Mouse (Mus musculus) limb, embryonic 11.5 days (tissue): Measurements from ENCODE around the gene Alg10b. TPM values are rescaled to one million over a fixed set of nuclear protein-coding genes. Genes with fewer than 3 reads are reported as not detected.
"Not testable (repeated sequence)": the region's sequence is repeated elsewhere in the genome, so short reads cannot be mapped to it uniquely, and the experiment has no call there.

ENCODE experiments used
- ATAC-seq: fragments of 200-750 bp; cut with Nextera tagmentation; 2 replicates; pipeline ENCODE4 v1.8.0; 2017; ENCODE audit warnings: low read depth; ENCODE audit not compliant: insufficient number of reproducible peaks, low FRiP score, low TSS enrichment
- DNase-seq: peaks from one replicate; pipeline ENCODE4 v3.0.0-alpha.2; 2015; ENCODE audit warnings: low spot score
- H3K27ac ChIP-seq: fragments of 300-500 bp; sonication (generic); replicated peaks from 2 replicates; pipeline ENCODE4 v1.5.1; 2014; ENCODE audit warnings: low read depth, mild to moderate bottlenecking, low read length
- H3K27me3 ChIP-seq: fragments of 300-500 bp; sonication (generic); 2 replicates; pipeline ENCODE4 v1.6.1; 2014; ENCODE audit warnings: mild to moderate bottlenecking, low read length, mixed read lengths; ENCODE audit not compliant: control insufficient read depth, insufficient read depth
- H3K36me3 ChIP-seq: fragments of 300-500 bp; sonication (generic); 2 replicates; pipeline ENCODE4 v1.6.1; 2014; ENCODE audit warnings: mild to moderate bottlenecking, low read length, moderate library complexity, mixed read lengths; ENCODE audit not compliant: control insufficient read depth, insufficient read depth
- H3K4me1 ChIP-seq: fragments of 300-500 bp; sonication (generic); 2 replicates; pipeline ENCODE4 v1.6.1; 2014; ENCODE audit warnings: low read length, mixed read lengths; ENCODE audit not compliant: control insufficient read depth, insufficient read depth
- H3K4me2 ChIP-seq: fragments of 300-500 bp; sonication (generic); 2 replicates; pipeline ENCODE4 v1.6.1; 2014; ENCODE audit warnings: low read depth, mild to moderate bottlenecking, moderate library complexity; ENCODE audit not compliant: severe bottlenecking
- H3K4me3 ChIP-seq: fragments of 300-500 bp; sonication (generic); 2 replicates; pipeline ENCODE4 v1.5.1; 2014; ENCODE audit warnings: low read depth, low read length
- H3K9ac ChIP-seq: fragments of 300-500 bp; sonication (generic); 2 replicates; pipeline ENCODE4 v1.6.1; 2014; ENCODE audit warnings: mild to moderate bottlenecking, low read length
- H3K9me3 ChIP-seq: fragments of 300-500 bp; sonication (generic); 2 replicates; pipeline ENCODE4 v1.6.1; 2016; ENCODE audit warnings: low read length; ENCODE audit not compliant: control insufficient read depth
- WGBS: fragments of 180-500 bp; shearing (Covaris S2); extraction: QIAGEN DNeasy Blood & Tissue Kit; methylation state at CpG from one replicate; pipeline ENCODE4 v1.1.7; 2014; 5-methylcytosine and 5-hydroxymethylcytosine counted together
- polyA plus RNA-seq: library from polyadenylated mRNA; unstranded; fragments of >200 nt; fragmentation: Nextera tagmentation; extraction: Ambion mirVana; gene quantifications from 2 replicates; pipeline ENCODE4 v1.2.1, GENCODE M21; 2014

Gene Alg10b
- 45.2 and 51.4 TPM in 2 replicates for polyA plus RNA-seq

DNA sequence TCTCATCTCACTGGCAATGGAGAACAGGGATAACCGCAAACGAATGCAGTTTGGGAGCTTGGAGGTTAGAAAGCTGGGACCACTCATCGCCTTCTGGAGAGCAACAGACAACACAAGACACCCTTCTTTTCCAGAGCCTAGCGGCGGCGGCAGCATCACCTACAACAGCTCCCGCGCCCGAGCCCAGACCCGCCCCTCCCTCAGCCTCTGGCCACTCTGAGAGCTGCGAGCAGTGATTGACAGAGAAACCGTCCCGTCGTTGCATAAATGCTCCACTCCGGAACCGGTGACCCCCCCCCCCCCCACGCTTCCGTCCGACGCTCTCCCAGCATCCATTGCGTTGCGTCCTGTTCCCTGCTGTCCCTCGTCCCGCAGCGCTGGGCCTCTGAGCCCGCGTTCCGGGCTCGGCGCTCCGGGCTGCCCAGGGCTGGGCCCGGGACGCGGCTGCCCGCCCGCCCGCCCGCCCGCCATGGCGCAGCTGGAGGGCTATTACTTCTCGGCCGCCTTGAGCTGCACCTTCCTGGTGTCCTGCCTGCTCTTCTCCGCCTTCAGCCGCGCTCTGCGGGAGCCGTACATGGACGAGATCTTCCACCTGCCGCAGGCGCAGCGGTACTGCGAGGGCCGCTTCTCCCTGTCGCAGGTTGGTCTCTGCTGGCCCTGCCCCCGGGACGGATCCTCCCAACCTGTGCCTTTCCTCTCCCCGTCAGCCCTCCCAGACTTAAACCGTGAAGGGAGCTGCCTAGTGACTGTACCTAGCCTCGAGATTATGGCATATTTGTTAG is at the start of gene Alg10b:
Gene Alg10b, plus strand, starts transcription at position 343 of the 782 bp plus-strand sequence.
- Histone ChIP-seq H3K36me3 (peaks cover 9% of the 10 kb centered on the region), H3K9me3 (no peaks in the 10 kb centered on the region), H3K27ac (peak within 1 kb of the TSS; percentile 42; the same call in 1 of the 2 replicates), H3K4me3 (peak within 1 kb of the TSS; percentile 80), H3K4me1 (no peaks in the 10 kb centered on the region), H3K4me2 (peak within 1 kb of the TSS; percentile 67), H3K9ac (peak within 1 kb of the TSS; percentile 95), H3K27me3 (no peaks in the 10 kb centered on the region)
- DNase-seq (peak; percentile 89), ATAC-seq (peak; percentile 100)
- under 1% methylated on average over 46 of the region's 59 CpGs for WGBS

GRCm38 (mm10) chr15:90183108-90183507 is 41.0 kb upstream of the Alg10b start:
- H3K4me3 ChIP-seq, H3K36me3 ChIP-seq, H3K4me1 ChIP-seq, H3K9ac ChIP-seq, H3K27ac ChIP-seq, H3K4me2 ChIP-seq, DNase-seq, H3K9me3 ChIP-seq, ATAC-seq, H3K27me3 ChIP-seq: not testable (repeated sequence)
- whole genome bisulfite sequencing: 78% methylated on average over 8 of the region's 8 CpGs

- no peaks in the 10 kb centered on the region for H3K36me3 ChIP-seq
- no peaks in the 10 kb centered on the region for H3K4me1 ChIP-seq
- 93% methylated on average over 6 of the region's 6 CpGs for WGBS
- H3K27me3 ChIP-seq: no peaks in the 10 kb centered on the region
- H3K4me3 ChIP-seq: no peak overlapping the region
- H3K9me3 ChIP-seq: no peaks in the 10 kb centered on the region
- H3K9ac ChIP-seq: no peak overlapping the region
- no peak for ATAC-seq
- no peak for DNase-seq
- H3K4me2 ChIP-seq: no peak overlapping the region
- H3K27ac ChIP-seq: no peak overlapping the region
Measured at GRCm38 (mm10) chr15:90183511-90183910, 40.6 kb upstream of the Alg10b start.

GRCm38 (mm10) chr15:90184743-90185142 is 39.4 kb upstream of the Alg10b start:
- Histone ChIP-seq H3K9ac (no peak overlapping the region), H3K4me2 (no peak overlapping the region), H3K36me3 (no peaks in the 10 kb centered on the region), H3K9me3 (no peaks in the 10 kb centered on the region), H3K27me3 (no peaks in the 10 kb centered on the region), H3K27ac (no peak overlapping the region), H3K4me3 (no peak overlapping the region), H3K4me1 (no peaks in the 10 kb centered on the region)
- WGBS: 93% methylated on average over 3 of the region's 3 CpGs
- no peak for ATAC-seq
- DNase-seq: no peak

GRCm38 (mm10) chr15:90189477-90189876 is 34.6 kb upstream of the Alg10b start:
- Histone ChIP-seq H3K9me3 (no peaks in the 10 kb centered on the region), H3K4me1 (no peaks in the 10 kb centered on the region), H3K4me2 (no peak overlapping the region), H3K27me3 (no peaks in the 10 kb centered on the region), H3K9ac (no peak overlapping the region), H3K27ac (no peak overlapping the region), H3K36me3 (no peaks in the 10 kb centered on the region), H3K4me3 (no peak overlapping the region)
- DNase-seq: no peak
- WGBS: 88% methylated on average over 9 of the region's 9 CpGs
- no peak for ATAC-seq

DNA sequence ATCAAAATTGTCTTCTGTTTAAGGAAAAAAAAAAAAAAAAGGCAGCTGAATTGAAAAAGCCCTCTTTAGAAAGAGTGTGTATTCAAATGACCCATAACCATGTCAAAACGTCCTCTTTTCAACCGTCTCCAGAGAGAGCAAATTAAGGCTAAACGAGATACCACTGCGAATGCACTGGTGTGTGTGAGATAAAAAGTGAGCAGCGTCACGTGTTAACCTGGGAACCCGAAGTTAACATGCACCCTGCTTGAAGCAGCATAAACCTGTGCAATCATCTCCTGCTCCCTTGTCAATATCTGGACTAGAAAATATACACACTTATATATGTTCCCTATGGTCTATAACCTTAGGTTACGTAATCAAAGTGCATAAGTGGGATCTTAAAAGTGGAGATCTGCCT is 10.2 kb upstream of the Alg10b start:
- Histone ChIP-seq H3K27me3 (no peaks in the 10 kb centered on the region), H3K4me2 (no peak overlapping the region), H3K27ac (no peak overlapping the region), H3K4me1 (no peaks in the 10 kb centered on the region), H3K36me3 (no peaks in the 10 kb centered on the region), H3K4me3 (no peak overlapping the region), H3K9me3 (no peaks in the 10 kb centered on the region), H3K9ac (no peak overlapping the region)
- WGBS: 86% methylated on average over 8 of the region's 8 CpGs
- ATAC-seq (no peak), DNase-seq (no peak)

DNA sequence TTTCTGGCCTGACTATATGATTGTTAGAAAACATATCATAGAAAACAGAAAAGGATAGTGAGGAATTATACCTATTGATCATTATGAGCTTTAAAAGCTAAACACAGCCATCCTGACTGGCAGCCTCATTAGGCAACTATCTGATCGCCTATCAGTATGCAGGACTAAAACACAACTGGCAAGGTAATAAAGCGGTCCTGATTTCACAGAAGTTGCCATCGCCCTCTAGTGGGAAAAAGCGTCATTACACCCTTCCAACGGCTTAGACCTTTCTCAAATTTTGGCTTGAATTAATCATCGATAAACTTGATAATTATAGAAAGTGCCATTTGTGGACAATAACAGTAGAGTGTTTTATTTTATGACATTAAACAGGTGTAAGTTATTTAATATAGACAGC is 9.2 kb upstream of the Alg10b start:
- H3K27ac ChIP-seq: no peak overlapping the region
- no peaks in the 10 kb centered on the region for H3K9me3 ChIP-seq
- no peaks in the 10 kb centered on the region for H3K4me1 ChIP-seq
- no peak overlapping the region for H3K4me2 ChIP-seq
- ATAC-seq (no peak; the same call in 1 of the 2 replicates), DNase-seq (peak; percentile 71)
- no peak overlapping the region for H3K4me3 ChIP-seq
- H3K27me3 ChIP-seq: no peaks in the 10 kb centered on the region
- H3K36me3 ChIP-seq: no peaks in the 10 kb centered on the region
- no peak overlapping the region for H3K9ac ChIP-seq
- WGBS: 18% methylated on average over 6 of the region's 6 CpGs

GRCm38 (mm10) chr15:90225058-90225575 is 1.0 kb downstream of the Alg10b start:
- H3K4me1 ChIP-seq: no peaks in the 10 kb centered on the region
- WGBS: 65% methylated on average over 4 of the region's 4 CpGs
- DNase-seq (peak; percentile 53), ATAC-seq (no peak)
- peak overlapping the region; percentile 80 for H3K4me3 ChIP-seq
- no peak overlapping the region for H3K9ac ChIP-seq
- H3K4me2 ChIP-seq: peak overlapping the region; percentile 67
- H3K27ac ChIP-seq: no peak overlapping the region
- H3K36me3 ChIP-seq: peaks cover 10% of the 10 kb centered on the region
- H3K9me3 ChIP-seq: no peaks in the 10 kb centered on the region
- H3K27me3 ChIP-seq: no peaks in the 10 kb centered on the region
